ENCODE assay signal across 20 mouse cellular contexts in the genomic region with DNA sequence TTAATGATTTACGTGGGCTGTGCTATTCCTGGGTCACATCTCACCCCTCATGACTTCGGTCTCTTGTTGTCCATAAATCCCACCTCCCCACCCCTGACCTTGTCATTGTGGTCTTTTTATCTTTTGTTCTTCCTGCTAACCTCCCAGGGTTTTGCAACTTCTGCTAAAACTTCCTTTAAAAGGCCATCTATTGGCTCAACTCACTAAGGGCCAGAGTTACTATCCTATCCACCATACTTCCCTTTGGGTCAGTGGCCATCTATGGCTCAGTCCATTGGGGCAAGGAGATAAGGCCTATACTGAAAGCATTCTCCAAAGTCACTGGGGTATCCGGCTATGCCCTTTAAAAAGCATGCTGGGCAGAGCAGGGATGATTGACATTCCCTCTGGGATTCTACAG. TPM values are rescaled to one million over a fixed set of nuclear protein-coding genes. Genes with fewer than 3 reads are reported as not detected.
A peak's percentile ranks its signal among the peaks of the same experiment; 100 is the strongest.
DNase-seq lines count a peak whose midpoint lies in the region; ATAC-seq lines count a peak whose summit lies in the region.
"Had no signal": no experiment of that assay in that cellular context is flagged by ENCODE, and none has a peak within 500 bp of the region (broad histone marks: within the 10 kb centered on the region; RNA-seq: fewer than 3 reads in every experiment).

No protein-coding gene starts in this region.

- DNase-seq in 416B (ENCODE audit: low read depth): peak; percentile 83
- DNase-seq in thymus, adult 18-20 months: no peak
- DNase-seq in urinary bladder, postnatal 4 days (ENCODE audit: low spot score in 2 of 2): no peak
- DNase-seq: adrenal gland, adult 8-10 months; adrenal gland, postnatal 14 days; adrenal gland, postnatal 36 days; B cell, adult 2 months; cerebellum, adult 11-12 months; cerebellum, adult 2 months; cerebellum, adult 9-10 months; cerebellum, postnatal 10 days; cerebellum, postnatal 25 days; embryo, embryonic 11 days had no signal

- ATAC-seq in common myeloid progenitor, adult 5-6 weeks (replicated peaks; ENCODE audit: low read depth, poor library complexity, severe bottlenecking): peak; percentile 78
- ATAC-seq in megakaryocyte progenitor cell, adult 5-6 weeks (replicated peaks; ENCODE audit: poor library complexity): peak; percentile 54
- ATAC-seq: activated CD4-positive, CD25-positive, alpha-beta regulatory T cell, adult 4 months; CD4-positive, CD25-positive, alpha-beta regulatory T cell, adult 4 months; forebrain, embryonic 14.5 days; forebrain, embryonic 16.5 days; Patski had no signal

RNA-seq across cellular contexts. Expression of gene Rad18, which starts 17.5 kb away (rescaled TPM):
- 51.9 and 72.9 TPM in 2 replicates for total RNA-seq in common myeloid progenitor, adult 5-6 weeks (2017)
- total RNA-seq in megakaryocyte progenitor cell, adult 5-6 weeks (2015): 64.7 and 74.0 TPM in 2 replicates
- total RNA-seq in megakaryocyte progenitor cell, adult 5-6 weeks (2017): 45.2 and 46.6 TPM in 2 replicates
